Mouse (Mus musculus) cerebellum, postnatal 4 days (tissue): ENCODE results near the gene Arhgdia.

ENCODE experiments used
- DNase-seq, 2 experiments: peaks; one replicate each; pipeline ENCODE4 v3.0.0; 2022; ENCODE audit warnings: low spot score in 2 of 2, mixed read lengths in 1 of 2

The Arhgdia gene

DNA sequence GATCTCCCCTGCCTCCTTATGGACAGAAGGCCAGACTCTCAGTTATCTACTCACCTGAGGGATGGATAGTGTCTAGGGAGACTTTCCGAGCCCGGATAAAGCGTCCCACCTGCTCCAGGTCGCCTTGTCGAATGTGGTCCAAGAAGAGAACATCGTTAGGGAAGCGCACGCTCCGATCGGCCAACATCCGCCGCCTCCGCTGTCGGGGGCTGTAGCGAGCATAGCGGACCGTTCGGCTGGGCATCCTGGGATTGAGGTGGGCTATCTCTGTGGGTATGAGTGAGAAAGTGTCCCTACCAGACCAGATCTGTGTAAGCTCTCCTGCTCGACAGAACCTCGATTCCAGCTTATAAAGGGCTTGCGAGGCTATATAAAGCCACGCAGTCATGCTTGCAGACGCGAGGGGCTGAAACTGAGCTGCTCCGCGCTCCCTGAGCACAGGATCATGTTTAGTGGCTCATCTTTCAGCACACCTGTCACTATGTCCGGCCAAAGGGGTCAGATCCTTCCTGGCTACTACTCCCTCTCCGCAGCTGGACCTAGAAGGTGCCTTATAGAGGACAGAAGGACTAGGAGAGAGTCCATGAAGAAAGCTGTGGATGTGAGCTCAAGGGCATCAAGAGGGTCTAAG, 30.5 kb downstream of the Arhgdia start, which contains the start of gene Ppp1r27:
Ppp1r27 (minus strand) TSS at position 323 of the 631 bp plus-strand sequence.
- no peak for DNase-seq

DNA sequence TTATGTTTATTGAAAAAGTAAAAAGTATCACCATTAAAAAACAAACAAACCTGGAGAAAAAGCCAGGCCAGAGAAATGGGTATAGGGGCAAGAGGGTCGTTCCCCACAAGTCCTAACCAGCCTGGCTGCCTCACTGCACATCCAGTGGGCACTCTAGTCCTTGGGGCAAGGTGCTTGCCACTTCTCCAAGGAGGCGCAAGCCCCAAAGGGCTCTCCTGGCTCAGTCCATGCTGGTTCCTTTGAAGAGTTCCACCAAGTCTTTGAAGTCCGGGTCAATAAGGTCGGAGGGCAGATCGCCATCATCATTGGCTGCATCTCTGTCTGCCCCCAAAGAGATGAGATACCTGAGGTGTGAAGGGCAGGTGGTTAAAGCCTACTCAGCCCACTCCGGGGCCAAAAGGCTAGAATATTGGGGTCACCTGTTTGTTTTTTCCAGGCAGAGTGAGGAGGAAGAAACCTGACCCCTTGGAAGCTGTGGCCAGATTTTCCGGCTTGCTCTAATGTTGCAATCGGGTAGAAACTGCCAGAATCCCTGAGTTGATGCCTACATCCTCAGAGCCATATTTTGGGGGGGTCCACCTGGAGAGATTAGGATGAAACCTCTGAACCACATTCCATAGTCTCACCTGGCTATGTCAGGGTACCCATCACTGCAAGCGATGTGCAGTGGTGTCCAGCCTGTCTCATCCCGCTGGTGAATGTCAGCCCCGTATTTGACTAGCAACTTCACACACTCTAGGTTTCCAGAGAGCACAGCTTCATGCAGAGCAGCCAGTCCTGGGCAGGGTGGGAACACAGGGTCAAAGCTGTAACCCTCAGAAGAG, 31.2 kb downstream of the Arhgdia start:
- DNase-seq, result no peak

- peak; percentile 91 to 95 for DNase-seq
These were observed 32.1 kb downstream of the Arhgdia start, which contains the start of gene Mcrip1 for GRCm38 (mm10) chr11:120549168-120549945. Gene Mcrip1 (minus strand): TSS chr11:120549727.

DNA sequence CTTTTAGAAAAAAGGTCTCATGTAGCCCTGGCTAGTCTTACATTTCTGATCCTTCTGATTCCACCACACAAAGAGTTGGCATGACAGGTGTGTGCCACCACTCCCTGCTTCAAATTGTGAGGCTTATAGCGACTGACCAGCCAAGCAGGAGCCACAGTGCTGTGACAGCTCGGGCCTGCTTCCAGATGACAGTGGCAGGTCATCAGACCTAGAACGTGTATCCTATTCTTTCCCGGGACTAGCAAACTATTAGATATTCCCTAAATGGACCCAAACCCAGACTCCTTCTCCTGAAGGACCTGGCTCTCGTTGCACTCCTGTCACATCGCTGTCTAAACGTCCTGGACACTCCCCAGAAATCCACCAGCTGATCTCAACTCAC, 32.6 kb downstream of the Arhgdia start:
- no peak for DNase-seq

- DNase-seq, result no peak
These were observed 33.2 kb downstream of the Arhgdia start for GRCm38 (mm10) chr11:120548214-120548613.

DNA sequence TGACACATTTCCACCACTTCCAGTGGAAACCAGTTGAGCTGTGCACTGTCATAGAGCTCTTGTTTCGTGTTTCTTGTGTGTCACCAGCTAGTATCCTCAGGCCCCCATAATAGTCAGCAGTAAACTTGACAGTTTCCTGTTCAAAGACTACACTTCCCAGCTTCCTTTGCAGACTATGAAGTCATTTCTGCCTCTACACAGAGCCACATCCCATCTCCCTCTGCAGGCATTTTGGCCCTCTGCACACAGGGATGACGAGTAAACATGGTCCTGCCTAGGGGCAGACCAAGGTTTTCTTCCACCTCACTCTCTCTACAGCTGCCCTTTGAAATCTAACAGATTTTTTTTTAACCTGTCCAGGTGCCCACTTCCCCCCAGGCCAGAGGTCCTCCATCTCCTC, 34.0 kb downstream of the Arhgdia start:
- DNase-seq, result no peak

DNA sequence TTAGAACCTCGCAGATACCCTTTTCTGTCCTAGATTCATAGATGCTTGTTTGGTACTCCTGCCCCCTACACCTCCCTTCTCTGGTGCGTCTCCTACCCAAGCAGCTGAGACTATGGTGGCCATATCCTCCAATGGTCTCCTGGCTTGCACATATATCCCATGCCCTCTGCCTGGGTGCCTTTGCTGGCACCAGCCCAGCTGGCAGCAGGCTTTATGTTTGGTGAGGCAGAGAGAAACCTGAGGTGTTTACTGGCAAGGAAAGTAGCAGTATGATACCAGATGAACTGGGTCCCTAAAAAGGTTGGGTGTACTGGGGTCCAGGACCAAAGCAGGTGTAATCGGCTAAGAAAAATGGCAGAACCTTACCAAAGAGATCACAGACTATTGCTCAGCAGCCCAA, 35.5 kb downstream of the Arhgdia start:
- DNase-seq, result no peak

GRCm38 (mm10) chr11:120542376-120542775, 39.0 kb downstream of the Arhgdia start:
- no peak for DNase-seq

GRCm38 (mm10) chr11:120541907-120542306, 39.5 kb downstream of the Arhgdia start:
- DNase-seq, result no peak

GRCm38 (mm10) chr11:120539285-120540014, 42.0 kb downstream of the Arhgdia start:
- no peak for DNase-seq

- no peak for DNase-seq
These were observed 42.5 kb downstream of the Arhgdia start for GRCm38 (mm10) chr11:120538955-120539284.

DNA sequence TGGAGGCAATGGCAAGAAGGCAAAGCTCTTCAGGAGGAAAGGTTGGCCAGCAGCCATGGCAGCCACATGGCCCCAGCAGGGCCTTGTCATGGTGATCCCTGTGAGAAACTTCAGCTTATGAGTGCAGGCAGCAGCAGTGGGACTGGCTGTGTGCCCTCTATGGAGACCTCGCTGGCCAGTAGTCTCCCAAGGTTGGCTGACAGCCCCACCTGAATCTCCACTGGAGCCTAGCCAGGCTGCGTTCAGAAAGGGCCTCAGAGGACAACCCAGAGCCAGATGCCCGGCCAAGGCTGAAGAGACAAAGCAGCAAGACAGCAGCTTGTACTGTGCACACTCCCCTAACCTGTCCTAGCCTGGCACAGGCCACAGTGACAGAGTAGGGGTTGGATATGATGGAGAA, 42.9 kb downstream of the Arhgdia start:
- DNase-seq, result peak; percentile 43 to 88

DNA sequence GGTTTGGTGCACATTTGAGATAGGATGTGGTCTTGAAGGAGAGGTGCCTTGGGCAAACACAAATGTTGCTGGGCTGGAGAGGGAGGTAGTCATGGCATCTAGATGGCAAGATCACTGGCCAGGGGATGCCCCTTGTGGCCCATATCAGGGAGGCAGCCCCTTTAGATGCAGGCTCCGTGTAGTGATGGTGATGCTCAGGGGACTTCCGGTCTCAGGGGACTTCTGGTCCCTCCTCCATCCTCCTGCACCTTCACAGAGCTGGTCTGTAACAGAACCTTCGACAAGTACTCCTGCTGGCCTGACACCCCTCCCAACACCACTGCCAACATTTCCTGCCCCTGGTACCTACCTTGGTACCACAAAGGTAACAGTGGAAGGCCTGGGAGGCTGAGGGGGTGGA, 45.6 kb downstream of the Arhgdia start:
- no peak for DNase-seq

DNA sequence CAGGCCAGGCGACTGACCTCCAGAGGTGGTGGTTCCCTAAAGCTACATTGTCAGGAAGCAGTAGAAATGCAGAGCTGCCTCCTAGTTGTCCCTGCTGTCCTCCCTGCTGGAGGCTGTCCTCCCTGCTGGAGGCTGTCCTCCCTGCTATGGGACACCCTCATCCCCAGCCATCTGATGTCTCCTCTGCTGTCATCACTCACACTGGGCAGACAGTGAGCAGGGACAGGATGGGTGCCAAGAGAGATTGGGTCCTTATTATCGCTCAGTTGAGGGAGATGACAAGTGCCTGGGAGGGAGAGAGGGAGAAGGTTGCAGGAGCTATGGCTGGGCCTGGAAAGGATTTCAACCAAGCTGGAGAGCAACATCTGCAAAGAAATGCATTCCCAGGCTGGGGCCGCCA, 46.3 kb downstream of the Arhgdia start:
- DNase-seq, result no peak

DNA sequence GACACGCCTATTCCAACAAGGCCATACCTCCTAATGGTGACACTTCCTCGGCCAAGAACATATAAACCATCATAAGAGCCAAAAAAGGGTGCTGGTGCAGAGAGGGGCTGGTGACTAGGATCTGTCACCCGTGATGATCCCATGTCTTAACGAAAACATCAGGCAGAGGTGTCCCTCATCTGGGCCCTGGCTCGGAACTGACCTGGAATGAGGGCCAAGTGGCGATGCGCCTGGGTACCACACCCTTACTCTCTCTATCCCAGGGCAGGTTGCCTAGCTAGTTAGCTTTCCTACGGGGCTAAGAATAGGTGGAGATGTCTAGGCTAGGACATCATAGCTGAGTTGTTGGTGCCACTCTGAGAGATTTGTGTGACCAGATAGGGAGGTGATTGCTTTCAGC, 47.3 kb downstream of the Arhgdia start:
- DNase-seq, result no peak

GRCm38 (mm10) chr11:120531646-120532045, 49.8 kb downstream of the Arhgdia start:
- no peak for DNase-seq

DNA sequence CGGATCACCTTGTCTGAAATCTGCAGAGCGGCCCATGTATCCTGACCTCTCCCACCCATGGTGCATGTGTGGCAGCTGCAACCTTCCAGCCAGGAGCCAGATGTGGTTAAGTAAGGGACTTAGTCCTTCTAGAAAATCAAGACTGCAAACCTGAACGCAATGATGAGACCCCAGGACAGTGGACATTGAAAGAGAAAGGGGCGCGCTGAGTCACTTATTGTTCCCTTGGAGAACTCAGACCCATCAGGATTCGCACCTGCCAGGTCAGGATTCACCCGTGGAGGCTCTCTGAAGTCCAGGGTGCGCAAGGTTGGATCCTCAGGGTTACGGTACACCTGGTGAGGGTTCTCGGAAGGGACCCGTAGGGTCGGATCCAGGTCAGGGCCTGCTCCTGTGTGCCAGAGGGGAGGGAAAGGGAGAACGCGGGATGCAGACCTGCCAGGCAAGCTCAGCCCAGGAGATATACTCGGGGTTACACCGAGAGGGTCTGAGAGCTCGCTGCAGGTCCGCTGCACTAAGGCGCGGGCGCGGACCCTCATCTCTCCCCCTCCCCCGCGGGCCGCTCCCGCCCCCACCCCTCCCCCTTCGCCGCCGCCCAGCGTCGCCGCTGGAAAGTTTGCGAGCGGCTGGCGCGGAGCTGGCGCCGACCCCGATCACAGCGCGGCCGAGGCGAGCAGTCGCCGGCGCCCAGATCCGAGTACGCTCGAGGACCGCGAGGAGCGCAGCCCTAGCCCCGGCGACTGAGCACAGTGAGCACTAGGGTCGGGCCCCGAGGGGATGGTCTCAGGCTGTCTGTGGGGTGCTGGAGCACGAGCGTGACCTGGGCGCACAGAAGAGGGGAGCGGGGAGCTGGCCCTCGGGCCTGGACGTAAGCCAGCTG, 51.1 kb downstream of the Arhgdia start, which contains the start of gene Gcgr:
Gcgr (plus strand) TSS at position 615 of the 880 bp plus-strand sequence.
- DNase-seq, result no peak

- no peak for DNase-seq
These were observed 52.5 kb downstream of the Arhgdia start for GRCm38 (mm10) chr11:120528903-120529302.
